Mouse (Mus musculus) olfactory bulb, adult 2 months (tissue): Measurements from ENCODE around the gene Mapkap1. TPM values are rescaled to one million over a fixed set of nuclear protein-coding genes. Genes with fewer than 3 reads are reported as not detected.

ENCODE experiments used
- H3K27ac ChIP-seq: fragments of 200-500 bp; 2 replicates; pipeline ENCODE4 v1.5.1; 2012; ENCODE audit warnings: low read depth, low read length; ENCODE audit not compliant: insufficient read depth
- H3K4me1 ChIP-seq: fragments of 200-500 bp; 2 replicates; pipeline ENCODE4 v1.6.1; 2012; ENCODE audit warnings: low read length; ENCODE audit not compliant: control insufficient read depth, insufficient read depth
- H3K4me3 ChIP-seq: fragments of 200-500 bp; 2 replicates; pipeline ENCODE4 v1.5.1; 2012; ENCODE audit warnings: mild to moderate bottlenecking, low read depth, low read length, moderate library complexity; ENCODE audit not compliant: insufficient read depth
- CTCF ChIP-seq: fragments of 200-500 bp; IDR thresholded peaks from 2 replicates; pipeline ENCODE4 v1.5.1; 2012; ENCODE audit warnings: low read depth, mild to moderate bottlenecking, low read length, moderate library complexity; ENCODE audit not compliant: insufficient read depth
- POLR2A ChIP-seq: fragments of 200-500 bp; IDR thresholded peaks from 2 replicates; pipeline ENCODE4 v1.6.1; 2012; ENCODE audit warnings: mild to moderate bottlenecking, low read depth, low read length, moderate library complexity; ENCODE audit not compliant: insufficient read depth
- whole genome bisulfite sequencing: fragments of 180-500 bp; shearing (Covaris S2); methylation state at CpG from one replicate; pipeline ENCODE4 v1.1.7; 2018; 5-methylcytosine and 5-hydroxymethylcytosine counted together
- polyA plus RNA-seq: library from polyadenylated mRNA; stranded (reverse); fragments of >200 nt; gene quantifications from 2 replicates; pipeline ENCODE4 v1.2.4, GENCODE M21; 2012; ENCODE audit warnings: low replicate concordance; ENCODE audit not compliant: missing spikeins, insufficient read depth, insufficient read length

Gene Mapkap1
- polyA plus RNA-seq, 1 experiment, result not detected

- Histone ChIP-seq H3K4me1 (peaks cover 5% of the 10 kb centered on the region; the same call in 1 of the 2 replicates), H3K4me3 (no peak overlapping the region), H3K27ac (no peak overlapping the region)
- WGBS, result 78% methylated on average over 8 of the region's 8 CpGs
- TF ChIP-seq CTCF, result no peak
- TF ChIP-seq POLR2A, result no peak
These were observed 182.0 kb downstream of the Mapkap1 start for GRCm38 (mm10) chr2:34588546-34588945.

- no peak for TF ChIP-seq POLR2A
- no peak for TF ChIP-seq CTCF
- H3K4me3 ChIP-seq, result no peak overlapping the region
- H3K27ac ChIP-seq, result no peak overlapping the region
- H3K4me1 ChIP-seq, result peaks cover 5% of the 10 kb centered on the region; the same call in 1 of the 2 replicates
- WGBS, result 84% methylated on average over 16 of the region's 16 CpGs
These were observed 185.3 kb downstream of the Mapkap1 start for GRCm38 (mm10) chr2:34591721-34592360.

GRCm38 (mm10) chr2:34592361-34592960 lies 185.9 kb downstream of the Mapkap1 start:
- H3K4me3 ChIP-seq, result no peak overlapping the region
- no peak overlapping the region for H3K27ac ChIP-seq
- peaks cover 5% of the 10 kb centered on the region; the same call in 1 of the 2 replicates for H3K4me1 ChIP-seq
- no peak for TF ChIP-seq CTCF
- TF ChIP-seq POLR2A, result no peak
- 81% methylated on average over 8 of the region's 8 CpGs for WGBS

GRCm38 (mm10) chr2:34594001-34594400 lies 187.4 kb downstream of the Mapkap1 start:
- H3K4me1 ChIP-seq, result peaks cover 5% of the 10 kb centered on the region; the same call in 1 of the 2 replicates
- H3K4me3 ChIP-seq, result no peak overlapping the region
- TF ChIP-seq POLR2A (no peak), CTCF (no peak)
- no peak overlapping the region for H3K27ac ChIP-seq
- WGBS, result 89% methylated on average over 5 of the region's 5 CpGs

- WGBS, result 93% methylated on average over 5 of the region's 5 CpGs
- TF ChIP-seq POLR2A, result no peak
- no peak for TF ChIP-seq CTCF
- H3K4me1 ChIP-seq, result 0 out of 2 replicates have a peak, but pooled peaks cover 6% of the 10 kb centered on the region
- H3K27ac ChIP-seq, result no peak overlapping the region
- H3K4me3 ChIP-seq, result no peak overlapping the region
These were observed 193.2 kb downstream of the Mapkap1 start for GRCm38 (mm10) chr2:34599606-34600255.

GRCm38 (mm10) chr2:34600734-34601133 lies 194.2 kb downstream of the Mapkap1 start:
- 57% methylated on average over 7 of the region's 7 CpGs for WGBS
- TF ChIP-seq POLR2A (no peak), CTCF (no peak)

GRCm38 (mm10) chr2:34602111-34602541 lies 195.6 kb downstream of the Mapkap1 start:
- Histone ChIP-seq H3K4me1 (0 out of 2 replicates have a peak, but pooled peaks cover 6% of the 10 kb centered on the region), H3K27ac (no peak overlapping the region), H3K4me3 (no peak overlapping the region)
- WGBS, result 70% methylated on average over 8 of the region's 8 CpGs
- no peak for TF ChIP-seq CTCF
- no peak for TF ChIP-seq POLR2A

More at GRCm38 (mm10) chr2:34600734-34601133, 194.2 kb downstream of the Mapkap1 start:
- H3K27ac ChIP-seq, result no peak overlapping the region
- H3K4me3 ChIP-seq, result no peak overlapping the region
- H3K4me1 ChIP-seq, result 0 out of 2 replicates have a peak, but pooled peaks cover 6% of the 10 kb centered on the region

GRCm38 (mm10) chr2:34602896-34603295 lies 196.3 kb downstream of the Mapkap1 start:
- Histone ChIP-seq H3K27ac (no peak overlapping the region), H3K4me3 (no peak overlapping the region), H3K4me1 (0 out of 2 replicates have a peak, but pooled peaks cover 6% of the 10 kb centered on the region)
- WGBS, result 95% methylated on average over 3 of the region's 3 CpGs
- TF ChIP-seq POLR2A (no peak), CTCF (no peak)

- no peak overlapping the region for H3K4me3 ChIP-seq
- 0 out of 2 replicates have a peak, but pooled peaks cover 6% of the 10 kb centered on the region for H3K4me1 ChIP-seq
- TF ChIP-seq CTCF (no peak), POLR2A (no peak)
- WGBS, result 82% methylated on average over 14 of the region's 14 CpGs
- no peak overlapping the region for H3K27ac ChIP-seq
These were observed 197.2 kb downstream of the Mapkap1 start for GRCm38 (mm10) chr2:34603653-34604214.
